Mouse (Mus musculus) stomach, embryonic 15.5 days (tissue): Measurements from ENCODE around the gene Tmem136. TPM values are rescaled to one million over a fixed set of nuclear protein-coding genes. Genes with fewer than 3 reads are reported as not detected.

ENCODE experiments used
- ATAC-seq: fragments of 200-750 bp; cut with Nextera tagmentation; 2 replicates; pipeline ENCODE4 v1.8.0; 2017; ENCODE audit warnings: low read depth, moderate number of reproducible peaks, moderate TSS enrichment; ENCODE audit not compliant: insufficient read depth, low FRiP score
- H3K27ac ChIP-seq: fragments of 300-500 bp; sonication (generic); 2 replicates; pipeline ENCODE4 v1.5.1; 2015; ENCODE audit warnings: mild to moderate bottlenecking, inconsistent platforms
- H3K27me3 ChIP-seq: fragments of 300-500 bp; sonication (generic); replicated peaks from 2 replicates; pipeline ENCODE4 v1.6.1; 2015; ENCODE audit warnings: inconsistent platforms
- H3K36me3 ChIP-seq: fragments of 300-500 bp; sonication (generic); 2 replicates; pipeline ENCODE4 v1.6.1; 2015; ENCODE audit warnings: inconsistent platforms
- H3K4me1 ChIP-seq: fragments of 300-500 bp; sonication (generic); 2 replicates; pipeline ENCODE4 v1.6.1; 2015; ENCODE audit warnings: inconsistent platforms
- H3K4me2 ChIP-seq: fragments of 300-500 bp; sonication (generic); 2 replicates; pipeline ENCODE4 v1.6.1; 2015; ENCODE audit warnings: mild to moderate bottlenecking, inconsistent platforms
- H3K4me3 ChIP-seq: fragments of 300-500 bp; sonication (generic); replicated peaks from 2 replicates; pipeline ENCODE4 v1.5.1; 2015; ENCODE audit warnings: inconsistent platforms
- H3K9ac ChIP-seq: fragments of 300-500 bp; sonication (generic); 2 replicates; pipeline ENCODE4 v1.6.1; 2015; ENCODE audit warnings: inconsistent platforms
- H3K9me3 ChIP-seq: fragments of 300-500 bp; sonication (generic); 2 replicates; pipeline ENCODE4 v1.6.1; 2016; ENCODE audit warnings: inconsistent platforms
- WGBS: fragments of 180-500 bp; shearing (Covaris S2); methylation state at CpG from one replicate; pipeline ENCODE4 v1.1.7; 2015; 5-methylcytosine and 5-hydroxymethylcytosine counted together
- polyA plus RNA-seq: library from polyadenylated mRNA; unstranded; fragments of >200 nt; fragmentation: Nextera tagmentation; extraction: Ambion mirVana; gene quantifications from 2 replicates; pipeline ENCODE4 v1.2.1, GENCODE M21; 2015

Gene Tmem136
- polyA plus RNA-seq, 1 experiment from 2014 or later = 3.6 TPM

- Histone ChIP-seq H3K4me3 (peak within 1 kb of the TSS; percentile 97), H3K4me1 (peaks cover 10% of the 10 kb centered on the region), H3K36me3 (no peaks in the 10 kb centered on the region), H3K4me2 (peak within 1 kb of the TSS; percentile 88), H3K27me3 (no peaks in the 10 kb centered on the region), H3K27ac (peak within 1 kb of the TSS; percentile 96), H3K9me3 (no peaks in the 10 kb centered on the region), H3K9ac (peak within 1 kb of the TSS; percentile 48)
- WGBS = 18% methylated on average over 10 of the region's 10 CpGs
- ATAC-seq = no peak
Measured at GRCm38 (mm10) chr9:43107187-43107517, 9.2 kb downstream of the Tmem136 start, which contains the start of gene Arhgef12. Gene Arhgef12, minus strand, starts transcription at chr9:43107239.

- peak; percentile 28 for ATAC-seq
- Histone ChIP-seq H3K4me2 (peak overlapping the region; percentile 88), H3K9ac (peak overlapping the region; percentile 48), H3K9me3 (no peaks in the 10 kb centered on the region), H3K4me3 (peak overlapping the region; percentile 97), H3K27me3 (no peaks in the 10 kb centered on the region), H3K27ac (peak overlapping the region; percentile 96), H3K4me1 (peaks cover 16% of the 10 kb centered on the region), H3K36me3 (no peaks in the 10 kb centered on the region)
- 12% methylated on average over 22 of the region's 22 CpGs for WGBS
Measured at GRCm38 (mm10) chr9:43106426-43107186, 9.8 kb downstream of the Tmem136 start.

GRCm38 (mm10) chr9:43105664-43106361 lies 10.6 kb downstream of the Tmem136 start:
- no peaks in the 10 kb centered on the region for H3K27me3 ChIP-seq

GRCm38 (mm10) chr9:43104873-43105663 lies 11.3 kb downstream of the Tmem136 start:
- Histone ChIP-seq H3K27me3 (no peaks in the 10 kb centered on the region), H3K9ac (peak overlapping the region; percentile 82), H3K36me3 (no peaks in the 10 kb centered on the region), H3K4me3 (peak overlapping the region; percentile 97), H3K9me3 (no peaks in the 10 kb centered on the region), H3K4me2 (peak overlapping the region; percentile 88), H3K27ac (peak overlapping the region; percentile 96), H3K4me1 (peaks cover 16% of the 10 kb centered on the region)
- WGBS = under 1% methylated on average over 32 of the region's 40 CpGs
- no peak; the same call in 1 of the 2 replicates for ATAC-seq

More at GRCm38 (mm10) chr9:43105664-43106361, 10.6 kb downstream of the Tmem136 start:
- Histone ChIP-seq H3K4me3 (peak overlapping the region; percentile 97), H3K27ac (peak overlapping the region; percentile 96), H3K4me1 (peaks cover 16% of the 10 kb centered on the region), H3K36me3 (no peaks in the 10 kb centered on the region), H3K9ac (peak overlapping the region; percentile 82), H3K4me2 (peak overlapping the region; percentile 88), H3K9me3 (no peaks in the 10 kb centered on the region)
- WGBS = under 1% methylated on average over 76 of the region's 91 CpGs
- ATAC-seq = peak; percentile 76

GRCm38 (mm10) chr9:43104526-43104872 lies 11.9 kb downstream of the Tmem136 start:
- peak overlapping the region; percentile 82; the same call in 1 of the 2 replicates for H3K9ac ChIP-seq
- no peak for ATAC-seq
- H3K9me3 ChIP-seq = no peaks in the 10 kb centered on the region
- WGBS = 0% methylated on average over 4 of the region's 4 CpGs
- H3K4me1 ChIP-seq = peaks cover 16% of the 10 kb centered on the region
- H3K27ac ChIP-seq = peak overlapping the region; percentile 96; the same call in 1 of the 2 replicates
- no peaks in the 10 kb centered on the region for H3K36me3 ChIP-seq
- peak overlapping the region; percentile 88 for H3K4me2 ChIP-seq
- H3K4me3 ChIP-seq = peak overlapping the region; percentile 97
- H3K27me3 ChIP-seq = no peaks in the 10 kb centered on the region

GRCm38 (mm10) chr9:43103675-43104299 lies 12.6 kb downstream of the Tmem136 start:
- peak overlapping the region; percentile 88 for H3K4me2 ChIP-seq
- H3K9me3 ChIP-seq = no peaks in the 10 kb centered on the region
- ATAC-seq = no peak
- peaks cover 16% of the 10 kb centered on the region for H3K4me1 ChIP-seq
- no peaks in the 10 kb centered on the region for H3K36me3 ChIP-seq
- no peak overlapping the region for H3K27ac ChIP-seq
- peak overlapping the region; percentile 22; the same call in 1 of the 2 replicates for H3K9ac ChIP-seq
- WGBS = 10% methylated on average over 4 of the region's 4 CpGs
- H3K27me3 ChIP-seq = no peaks in the 10 kb centered on the region
- H3K4me3 ChIP-seq = peak overlapping the region; percentile 97

GRCm38 (mm10) chr9:43102931-43103330 lies 13.4 kb downstream of the Tmem136 start:
- WGBS = 77% methylated on average over 2 of the region's 2 CpGs
- H3K27me3 ChIP-seq = no peaks in the 10 kb centered on the region
- H3K4me2 ChIP-seq = peak overlapping the region; percentile 88
- ATAC-seq = no peak
- peak overlapping the region; percentile 12; the same call in 1 of the 2 replicates for H3K4me3 ChIP-seq
- H3K27ac ChIP-seq = no peak overlapping the region
- no peaks in the 10 kb centered on the region for H3K36me3 ChIP-seq
- no peak overlapping the region for H3K9ac ChIP-seq
- H3K9me3 ChIP-seq = no peaks in the 10 kb centered on the region
- peaks cover 16% of the 10 kb centered on the region for H3K4me1 ChIP-seq

- H3K9me3 ChIP-seq = no peaks in the 10 kb centered on the region
- H3K9ac ChIP-seq = no peak overlapping the region
- H3K27me3 ChIP-seq = no peaks in the 10 kb centered on the region
- no peaks in the 10 kb centered on the region for H3K36me3 ChIP-seq
- 49% methylated on average over 8 of the region's 8 CpGs for WGBS
- H3K4me3 ChIP-seq = peak overlapping the region; percentile 17; the same call in 1 of the 2 replicates
- ATAC-seq = peak; percentile 62; the same call in 1 of the 2 replicates
- H3K4me1 ChIP-seq = peaks cover 18% of the 10 kb centered on the region
- peak overlapping the region; percentile 46; the same call in 1 of the 2 replicates for H3K27ac ChIP-seq
- peak overlapping the region; percentile 88 for H3K4me2 ChIP-seq
Measured at GRCm38 (mm10) chr9:43101936-43102595, 14.3 kb downstream of the Tmem136 start.

GRCm38 (mm10) chr9:43098922-43099321 lies 17.4 kb downstream of the Tmem136 start:
- no peaks in the 10 kb centered on the region for H3K27me3 ChIP-seq
- peaks cover 20% of the 10 kb centered on the region for H3K4me1 ChIP-seq
- H3K9ac ChIP-seq = no peak overlapping the region
- no peaks in the 10 kb centered on the region for H3K36me3 ChIP-seq
- H3K9me3 ChIP-seq = no peaks in the 10 kb centered on the region
- no peak overlapping the region for H3K27ac ChIP-seq
- H3K4me3 ChIP-seq = no peak overlapping the region
- 62% methylated on average over 4 of the region's 4 CpGs for whole genome bisulfite sequencing
- no peak overlapping the region for H3K4me2 ChIP-seq
- no peak for ATAC-seq

GRCm38 (mm10) chr9:43097801-43098557 lies 18.4 kb downstream of the Tmem136 start:
- no peaks in the 10 kb centered on the region for H3K36me3 ChIP-seq
- H3K4me1 ChIP-seq = peaks cover 17% of the 10 kb centered on the region
- no peak overlapping the region for H3K4me3 ChIP-seq
- no peak overlapping the region for H3K4me2 ChIP-seq
- no peak overlapping the region for H3K27ac ChIP-seq
- no peak for ATAC-seq
- H3K27me3 ChIP-seq = no peaks in the 10 kb centered on the region
- 80% methylated on average over 3 of the region's 3 CpGs for WGBS
- no peaks in the 10 kb centered on the region for H3K9me3 ChIP-seq
- H3K9ac ChIP-seq = no peak overlapping the region
